Mouse (Mus musculus) neural tube, embryonic 13.5 days (tissue): ENCODE data around the gene Sec16a. TPM values are rescaled to one million over a fixed set of nuclear protein-coding genes. Genes with fewer than 3 reads are reported as not detected.
A peak's percentile ranks its signal among the peaks of the same experiment; 100 is the strongest.

Source experiments
- ATAC-seq: fragments of 200-750 bp; cut with Nextera tagmentation; 2 replicates; pipeline ENCODE4 v1.8.0; 2017; ENCODE audit warnings: low read depth, mild to moderate bottlenecking, moderate TSS enrichment, moderate library complexity
- H3K27ac ChIP-seq: fragments of 300-500 bp; sonication (generic); replicated peaks from 2 replicates; pipeline ENCODE4 v1.5.1; 2015; ENCODE audit warnings: moderate library complexity, mild to moderate bottlenecking, inconsistent platforms
- H3K27me3 ChIP-seq: fragments of 300-500 bp; sonication (generic); 2 replicates; pipeline ENCODE4 v1.6.1; 2015; ENCODE audit warnings: mild to moderate bottlenecking, inconsistent platforms
- H3K36me3 ChIP-seq: fragments of 300-500 bp; sonication (generic); 2 replicates; pipeline ENCODE4 v1.6.1; 2015; ENCODE audit warnings: mild to moderate bottlenecking, inconsistent platforms
- H3K4me1 ChIP-seq: fragments of 300-500 bp; sonication (generic); replicated peaks from 2 replicates; pipeline ENCODE4 v1.6.1; 2015; ENCODE audit warnings: inconsistent platforms
- H3K4me2 ChIP-seq: fragments of 300-500 bp; sonication (generic); 2 replicates; pipeline ENCODE4 v1.6.1; 2015; ENCODE audit warnings: inconsistent platforms, mild to moderate bottlenecking, moderate library complexity
- H3K4me3 ChIP-seq: fragments of 300-500 bp; sonication (generic); 2 replicates; pipeline ENCODE4 v1.5.1; 2015; ENCODE audit warnings: mild to moderate bottlenecking, inconsistent platforms
- H3K9ac ChIP-seq: fragments of 300-500 bp; sonication (generic); 2 replicates; pipeline ENCODE4 v1.6.1; 2015; ENCODE audit warnings: moderate library complexity, mild to moderate bottlenecking, inconsistent platforms
- H3K9me3 ChIP-seq: fragments of 300-500 bp; sonication (generic); 2 replicates; pipeline ENCODE4 v1.6.1; 2016; ENCODE audit warnings: inconsistent platforms
- WGBS: fragments of 180-500 bp; shearing (Covaris S2); methylation state at CpG from one replicate; pipeline ENCODE4 v1.1.7; 2015; 5-methylcytosine and 5-hydroxymethylcytosine counted together
- polyA plus RNA-seq: library from polyadenylated mRNA; unstranded; fragments of >200 nt; fragmentation: Nextera tagmentation; extraction: Ambion mirVana; gene quantifications from 2 replicates; pipeline ENCODE4 v1.2.1, GENCODE M21; 2015

Sec16a gene
- 18.4 and 20.7 TPM in 2 replicates for polyA plus RNA-seq

GRCm38 (mm10) chr2:26444946-26445665 lies at the start of gene Sec16a:
Sec16a (minus strand) TSS chr2:26445216.
- Histone ChIP-seq H3K4me1 (peaks cover 60% of the 10 kb centered on the region), H3K9me3 (no peaks in the 10 kb centered on the region), H3K36me3 (peaks cover 17% of the 10 kb centered on the region), H3K4me2 (peak within 1 kb of the TSS; percentile 89), H3K9ac (peak within 1 kb of the TSS; percentile 90), H3K27ac (peak within 1 kb of the TSS; percentile 94), H3K27me3 (no peaks in the 10 kb centered on the region), H3K4me3 (peak within 1 kb of the TSS; percentile 89)
- ATAC-seq: peak; percentile 94
- WGBS: 0% methylated on average over 60 of the region's 61 CpGs

GRCm38 (mm10) chr2:26494396-26494795 lies 49.4 kb upstream of the Sec16a start:
- Histone ChIP-seq H3K4me2 (peak overlapping the region; percentile 48), H3K27ac (peak overlapping the region; percentile 94), H3K27me3 (no peaks in the 10 kb centered on the region), H3K9me3 (no peaks in the 10 kb centered on the region), H3K36me3 (no peaks in the 10 kb centered on the region), H3K9ac (0 out of 2 replicates have a peak overlapping the region, but pooled peaks have one; percentile 43), H3K4me1 (peaks cover 100% of the 10 kb centered on the region), H3K4me3 (no peak overlapping the region)
- WGBS: 40% methylated on average over 7 of the region's 7 CpGs
- ATAC-seq: no peak

GRCm38 (mm10) chr2:26493021-26493781 lies 48.2 kb upstream of the Sec16a start:
- 24% methylated on average over 9 of the region's 9 CpGs for WGBS
- ATAC-seq: no peak
- H3K4me2 ChIP-seq: peak overlapping the region; percentile 48
- no peaks in the 10 kb centered on the region for H3K27me3 ChIP-seq
- no peaks in the 10 kb centered on the region for H3K9me3 ChIP-seq
- H3K9ac ChIP-seq: peak overlapping the region; percentile 31
- no peak overlapping the region for H3K4me3 ChIP-seq
- peak overlapping the region; percentile 94 for H3K27ac ChIP-seq
- no peaks in the 10 kb centered on the region for H3K36me3 ChIP-seq
- peaks cover 100% of the 10 kb centered on the region for H3K4me1 ChIP-seq

GRCm38 (mm10) chr2:26490760-26491301 lies 45.8 kb upstream of the Sec16a start:
- Histone ChIP-seq H3K4me2 (peak overlapping the region; percentile 48), H3K9ac (peak overlapping the region; percentile 50), H3K4me3 (no peak overlapping the region), H3K27ac (peak overlapping the region; percentile 94), H3K36me3 (no peaks in the 10 kb centered on the region), H3K4me1 (peaks cover 100% of the 10 kb centered on the region), H3K27me3 (no peaks in the 10 kb centered on the region), H3K9me3 (no peaks in the 10 kb centered on the region)
- 25% methylated on average over 4 of the region's 4 CpGs for WGBS
- no peak for ATAC-seq

- Histone ChIP-seq H3K9me3 (no peaks in the 10 kb centered on the region), H3K36me3 (peaks cover 5% of the 10 kb centered on the region; the same call in 1 of the 2 replicates), H3K27ac (peak overlapping the region; percentile 94), H3K4me1 (peaks cover 100% of the 10 kb centered on the region), H3K9ac (peak overlapping the region; percentile 49; the same call in 1 of the 2 replicates), H3K4me3 (no peak overlapping the region), H3K4me2 (peak overlapping the region; percentile 48), H3K27me3 (no peaks in the 10 kb centered on the region)
- WGBS: 42% methylated on average over 9 of the region's 9 CpGs
- peak; percentile 3; the same call in 1 of the 2 replicates for ATAC-seq
These were observed 43.6 kb upstream of the Sec16a start for GRCm38 (mm10) chr2:26488535-26489135.

- H3K9ac ChIP-seq: peak overlapping the region; percentile 55
- H3K4me3 ChIP-seq: 0 out of 2 replicates have a peak overlapping the region, but pooled peaks have one; percentile 5
- H3K27me3 ChIP-seq: no peaks in the 10 kb centered on the region
- no peaks in the 10 kb centered on the region for H3K9me3 ChIP-seq
- WGBS: 5% methylated on average over 18 of the region's 18 CpGs
- peak; percentile 58 for ATAC-seq
- peak overlapping the region; percentile 94 for H3K27ac ChIP-seq
- peaks cover 5% of the 10 kb centered on the region; the same call in 1 of the 2 replicates for H3K36me3 ChIP-seq
- H3K4me1 ChIP-seq: peaks cover 100% of the 10 kb centered on the region
- H3K4me2 ChIP-seq: peak overlapping the region; percentile 48
These were observed 42.5 kb upstream of the Sec16a start for GRCm38 (mm10) chr2:26487322-26488021.

- Histone ChIP-seq H3K4me3 (0 out of 2 replicates have a peak overlapping the region, but pooled peaks have one; percentile 5), H3K36me3 (peaks cover 6% of the 10 kb centered on the region), H3K9ac (peak overlapping the region; percentile 55), H3K9me3 (no peaks in the 10 kb centered on the region), H3K27ac (peak overlapping the region; percentile 94), H3K27me3 (no peaks in the 10 kb centered on the region), H3K4me2 (peak overlapping the region; percentile 48), H3K4me1 (peaks cover 100% of the 10 kb centered on the region)
- 0 out of 2 replicates have a peak, but pooled peaks have one; percentile 0 for ATAC-seq
- 3% methylated on average over 3 of the region's 3 CpGs for WGBS
These were observed 41.9 kb upstream of the Sec16a start for GRCm38 (mm10) chr2:26486835-26487321.

- H3K27ac ChIP-seq: peak overlapping the region; percentile 94
- H3K4me1 ChIP-seq: peaks cover 99% of the 10 kb centered on the region
- peak overlapping the region; percentile 48 for H3K4me2 ChIP-seq
- no peak overlapping the region for H3K4me3 ChIP-seq
- WGBS: 14% methylated on average over 5 of the region's 5 CpGs
- no peaks in the 10 kb centered on the region for H3K9me3 ChIP-seq
- peak overlapping the region; percentile 55 for H3K9ac ChIP-seq
- peaks cover 11% of the 10 kb centered on the region for H3K36me3 ChIP-seq
- no peaks in the 10 kb centered on the region for H3K27me3 ChIP-seq
- no peak for ATAC-seq
These were observed 41.3 kb upstream of the Sec16a start for GRCm38 (mm10) chr2:26486264-26486810.

GRCm38 (mm10) chr2:26485710-26486109 lies 40.7 kb upstream of the Sec16a start:
- Histone ChIP-seq H3K4me3 (no peak overlapping the region), H3K27ac (peak overlapping the region; percentile 94), H3K4me2 (peak overlapping the region; percentile 48), H3K4me1 (peaks cover 99% of the 10 kb centered on the region), H3K36me3 (peaks cover 18% of the 10 kb centered on the region), H3K9me3 (no peaks in the 10 kb centered on the region), H3K27me3 (no peaks in the 10 kb centered on the region), H3K9ac (peak overlapping the region; percentile 55)
- peak; percentile 37 for ATAC-seq
- 9% methylated on average over 7 of the region's 7 CpGs for WGBS

- peak overlapping the region; percentile 48 for H3K4me2 ChIP-seq
- H3K27ac ChIP-seq: peak overlapping the region; percentile 94
- peaks cover 99% of the 10 kb centered on the region for H3K4me1 ChIP-seq
- ATAC-seq: no peak
- peak overlapping the region; percentile 6; the same call in 1 of the 2 replicates for H3K9ac ChIP-seq
- no peaks in the 10 kb centered on the region for H3K9me3 ChIP-seq
- H3K36me3 ChIP-seq: peaks cover 21% of the 10 kb centered on the region
- WGBS: 36% methylated on average over 9 of the region's 9 CpGs
- no peaks in the 10 kb centered on the region for H3K27me3 ChIP-seq
- no peak overlapping the region for H3K4me3 ChIP-seq
These were observed 40.3 kb upstream of the Sec16a start for GRCm38 (mm10) chr2:26485278-26485677.

- Histone ChIP-seq H3K4me2 (no peak overlapping the region), H3K4me3 (no peak overlapping the region), H3K27ac (peak overlapping the region; percentile 94; the same call in 1 of the 2 replicates), H3K4me1 (peaks cover 99% of the 10 kb centered on the region), H3K9ac (no peak overlapping the region), H3K36me3 (peaks cover 32% of the 10 kb centered on the region), H3K27me3 (no peaks in the 10 kb centered on the region), H3K9me3 (no peaks in the 10 kb centered on the region)
- 72% methylated on average over 10 of the region's 10 CpGs for WGBS
- no peak for ATAC-seq
These were observed 39.2 kb upstream of the Sec16a start for GRCm38 (mm10) chr2:26484169-26484568.
